Mouse (Mus musculus): ENCODE measurements around the gene Fam71a. TPM values are rescaled to one million over a fixed set of nuclear protein-coding genes. Genes with fewer than 3 reads are reported as not detected.

Fam71a gene
- not detected for total RNA-seq (2023)

GRCm38 (mm10) chr1:191164717-191165116 is at the start of gene Fam71a:
Gene Fam71a (minus strand): TSS chr1:191164817.

Other genes with a start within 250 kb of the Fam71a start
- 10 to 100 TPM; 59.7 to 72.3 TPM for gene Angel2, start 239.7 kb downstream of the Fam71a start, total RNA-seq (2023)
- gene Vash2, start 185.5 kb downstream of the Fam71a start, total RNA-seq (2023), result not detected
- gene Flvcr1, start 138.7 kb downstream of the Fam71a start, total RNA-seq (2023), result 10 to 100 TPM; 26.9 to 32.4 TPM
- gene Spata45, start 128.2 kb downstream of the Fam71a start, total RNA-seq (2023), result not detected
- 10 to 100 TPM; 10.0 to 10.1 TPM for gene Tatdn3, start 101.9 kb downstream of the Fam71a start, total RNA-seq (2023)
- gene Nsl1, start 101.8 kb downstream of the Fam71a start, total RNA-seq (2023), result 1 to 10 TPM; 1.3 to 3.0 TPM
- not detected for gene Batf3, start 67.0 kb downstream of the Fam71a start, total RNA-seq (2023)
- 1 to 10 TPM; 1.7 to 4.8 TPM for gene Atf3, start 53.2 kb upstream of the Fam71a start, total RNA-seq (2023)
- gene Nenf, start 153.4 kb upstream of the Fam71a start, total RNA-seq (2023), result 10 to 100 TPM; 11.7 to 14.7 TPM
- 10 to 100 TPM in 1 of 2 experiments, 1 to 10 TPM in 1; 8.6 to 10.2 TPM for gene Tmem206, start 161.1 kb upstream of the Fam71a start, total RNA-seq (2023)
- gene Ppp2r5a, start 238.5 kb upstream of the Fam71a start, total RNA-seq (2023), result 100 to 1,000 TPM; 318 to 323 TPM